Mouse (Mus musculus): ENCODE data around the gene Tbxas1. TPM values are rescaled to one million over a fixed set of nuclear protein-coding genes. Genes with fewer than 3 reads are reported as not detected.

Gene Tbxas1
- total RNA-seq, 2 experiments from 2014 or later, result 1.0 to 1.4 TPM

DNA sequence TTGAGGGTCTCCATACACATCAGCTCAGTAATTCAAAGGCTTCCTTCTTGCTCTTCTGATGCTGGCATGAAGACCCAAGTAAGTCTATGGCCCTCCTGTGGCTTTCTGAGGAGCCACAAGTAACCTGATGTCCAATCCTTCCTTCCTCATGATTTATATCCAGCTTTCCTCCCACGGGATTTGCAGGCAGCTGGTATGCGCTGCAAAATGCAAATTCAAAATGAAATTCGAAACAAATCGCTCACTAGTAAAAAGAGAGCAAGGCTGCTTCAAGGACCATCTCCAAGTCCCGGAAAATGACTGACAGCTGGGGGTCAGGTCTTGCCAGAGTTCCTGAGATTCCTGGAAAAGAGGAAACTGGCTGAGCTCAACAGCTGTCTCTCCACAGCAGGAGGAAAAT, 197.5 kb downstream of the Tbxas1 start:
- no peak for DNase-seq
- intact Hi-C loops (cut with DNase I), result no loop called here

DNA sequence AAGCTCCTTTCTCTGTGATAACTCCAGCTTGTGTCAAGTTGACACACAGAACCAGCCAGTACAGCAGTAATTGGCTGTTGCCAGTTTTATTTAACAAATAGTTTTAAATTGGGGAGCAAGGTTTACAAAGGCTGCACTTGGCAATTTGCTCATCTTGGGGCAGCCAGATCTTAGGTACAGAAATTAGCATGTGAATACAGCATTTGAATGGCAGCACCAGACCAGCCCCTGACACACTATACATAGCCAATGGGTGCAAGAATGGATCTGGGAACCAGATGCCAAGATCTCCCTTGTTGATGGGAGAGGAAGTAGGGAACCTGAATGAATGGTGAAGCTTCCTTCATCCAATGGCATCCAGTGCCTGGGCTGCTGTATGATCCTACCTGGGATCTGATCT, 199.0 kb downstream of the Tbxas1 start:
- intact Hi-C loops (cut with DNase I), result no loop called here
- DNase-seq, result no peak

DNA sequence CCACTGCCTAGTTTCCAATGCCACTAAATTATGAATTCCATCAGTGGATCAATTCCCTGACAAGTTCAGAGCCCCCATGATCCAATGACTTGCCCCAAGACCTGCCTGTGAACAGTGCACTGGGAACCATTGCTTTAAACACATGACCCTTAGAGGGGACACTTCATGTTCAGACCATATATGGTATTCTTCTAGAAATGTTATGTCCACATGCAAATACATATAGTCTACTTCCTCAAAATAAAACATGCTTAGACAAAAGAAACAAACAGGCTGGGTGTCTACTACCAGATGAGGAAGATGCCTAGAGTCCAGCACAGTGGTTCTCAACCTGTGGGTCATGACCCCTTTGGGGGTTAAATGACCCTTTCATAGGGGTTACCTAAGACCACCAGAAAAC, 201.3 kb downstream of the Tbxas1 start:
- no peak for DNase-seq

DNA sequence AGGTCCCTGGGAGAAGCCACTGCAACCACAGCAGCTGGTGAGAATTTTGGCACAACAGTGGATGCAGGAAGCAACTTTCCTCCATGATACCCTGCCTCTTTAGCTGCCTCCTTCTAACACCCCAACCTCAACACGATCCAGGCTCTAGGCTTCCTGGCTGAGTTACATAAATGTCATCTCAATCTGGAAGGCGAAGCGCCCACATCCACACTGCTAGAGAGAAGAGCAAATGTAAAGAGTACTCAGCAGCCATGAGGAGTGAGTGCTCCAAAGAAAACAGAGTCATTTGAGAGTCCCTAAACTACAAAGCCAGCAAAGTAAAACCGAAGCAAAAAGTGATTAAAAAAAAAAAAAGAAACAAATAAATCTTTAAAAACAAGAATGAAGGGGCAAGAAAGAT, 229.4 kb downstream of the Tbxas1 start:
- intact Hi-C loops (cut with DNase I), result no loop called here

More for the DNA sequence above, 201.3 kb downstream of the Tbxas1 start:
- intact Hi-C loops (cut with DNase I), result no loop called here

DNA sequence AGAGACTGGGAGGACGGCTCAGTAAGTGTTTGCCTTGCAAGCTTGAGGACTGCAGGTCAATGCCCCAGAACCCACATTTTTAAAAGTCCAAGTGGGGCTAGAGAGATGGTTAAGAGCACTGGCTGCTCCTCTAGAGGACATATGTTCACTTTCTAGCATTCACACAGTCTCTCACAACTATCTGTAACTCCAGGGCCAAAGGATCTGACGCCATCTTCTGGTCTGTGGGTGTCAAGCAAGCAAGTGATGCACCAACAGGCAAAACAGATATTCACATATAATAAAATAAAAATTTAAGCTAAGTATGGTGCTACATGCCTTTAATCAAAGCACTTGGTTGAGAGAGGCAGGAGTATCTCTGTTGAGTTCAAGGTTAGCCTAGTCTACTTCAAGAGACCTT, 231.6 kb downstream of the Tbxas1 start:
- intact Hi-C loops (cut with DNase I), result no loop called here
- DNase-seq, result no peak

More for the DNA sequence above, 229.4 kb downstream of the Tbxas1 start:
- no peak for DNase-seq

DNA sequence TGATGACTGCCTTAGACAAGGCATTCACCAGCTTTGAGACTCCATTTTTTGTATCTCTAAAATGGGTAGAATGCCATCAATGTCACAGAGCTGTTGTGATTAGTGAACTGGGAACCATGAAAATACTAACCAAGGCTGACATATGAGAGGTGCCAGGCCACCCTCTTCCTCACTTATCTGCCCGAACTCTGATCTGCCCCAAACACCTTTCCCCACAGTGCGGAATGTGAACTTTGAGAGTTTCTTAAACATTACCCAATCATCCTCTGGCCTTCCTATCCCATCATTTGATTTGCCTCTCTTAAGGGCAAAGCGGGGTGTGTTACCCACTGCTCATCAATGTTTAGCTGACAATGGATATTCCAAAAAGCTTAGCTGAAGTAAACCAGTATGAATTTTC, 237.5 kb downstream of the Tbxas1 start:
- intact Hi-C loops (cut with DNase I), result no loop called here
- no peak for DNase-seq

DNA sequence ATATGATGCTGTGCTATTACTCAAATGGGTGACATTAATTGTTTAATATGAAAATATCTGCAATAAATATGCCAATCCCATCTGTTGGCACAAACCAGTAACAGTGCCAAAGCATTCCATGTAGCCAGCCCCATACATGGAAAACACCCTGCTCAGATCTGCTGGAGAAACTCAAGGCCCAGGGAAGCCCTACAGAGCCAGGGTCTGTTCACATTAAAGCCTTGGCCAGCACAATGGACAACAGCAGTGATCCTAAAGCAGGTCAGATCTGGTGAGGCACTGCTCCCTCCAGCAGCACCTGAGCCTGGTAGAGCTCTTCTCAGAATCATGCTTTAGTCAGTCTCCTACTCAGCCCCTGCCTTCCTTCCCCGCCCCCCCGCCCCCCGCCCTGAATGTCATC, 237.9 kb downstream of the Tbxas1 start:
- DNase-seq, result no peak
- intact Hi-C loops (cut with DNase I), result no loop called here

DNA sequence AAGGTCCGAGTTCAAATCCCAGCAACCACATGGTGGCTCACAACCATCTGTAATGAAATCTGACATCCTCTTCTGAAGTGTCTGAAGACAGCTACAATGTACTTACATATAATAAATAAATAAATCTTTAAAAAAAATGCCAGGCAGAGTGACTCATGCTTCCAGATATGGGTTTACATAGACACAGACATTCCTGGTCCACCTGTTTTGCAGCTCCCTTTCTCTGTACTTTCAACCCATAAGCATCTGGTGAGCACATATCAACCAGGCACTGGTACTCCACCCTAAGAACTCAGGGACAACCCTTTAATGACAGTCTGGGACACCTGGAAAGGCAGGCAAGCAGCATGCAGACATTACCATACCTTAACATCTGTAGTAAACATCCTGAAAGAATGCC, 240.2 kb downstream of the Tbxas1 start:
- no peak for DNase-seq
- intact Hi-C loops (cut with DNase I), result no loop called here

DNA sequence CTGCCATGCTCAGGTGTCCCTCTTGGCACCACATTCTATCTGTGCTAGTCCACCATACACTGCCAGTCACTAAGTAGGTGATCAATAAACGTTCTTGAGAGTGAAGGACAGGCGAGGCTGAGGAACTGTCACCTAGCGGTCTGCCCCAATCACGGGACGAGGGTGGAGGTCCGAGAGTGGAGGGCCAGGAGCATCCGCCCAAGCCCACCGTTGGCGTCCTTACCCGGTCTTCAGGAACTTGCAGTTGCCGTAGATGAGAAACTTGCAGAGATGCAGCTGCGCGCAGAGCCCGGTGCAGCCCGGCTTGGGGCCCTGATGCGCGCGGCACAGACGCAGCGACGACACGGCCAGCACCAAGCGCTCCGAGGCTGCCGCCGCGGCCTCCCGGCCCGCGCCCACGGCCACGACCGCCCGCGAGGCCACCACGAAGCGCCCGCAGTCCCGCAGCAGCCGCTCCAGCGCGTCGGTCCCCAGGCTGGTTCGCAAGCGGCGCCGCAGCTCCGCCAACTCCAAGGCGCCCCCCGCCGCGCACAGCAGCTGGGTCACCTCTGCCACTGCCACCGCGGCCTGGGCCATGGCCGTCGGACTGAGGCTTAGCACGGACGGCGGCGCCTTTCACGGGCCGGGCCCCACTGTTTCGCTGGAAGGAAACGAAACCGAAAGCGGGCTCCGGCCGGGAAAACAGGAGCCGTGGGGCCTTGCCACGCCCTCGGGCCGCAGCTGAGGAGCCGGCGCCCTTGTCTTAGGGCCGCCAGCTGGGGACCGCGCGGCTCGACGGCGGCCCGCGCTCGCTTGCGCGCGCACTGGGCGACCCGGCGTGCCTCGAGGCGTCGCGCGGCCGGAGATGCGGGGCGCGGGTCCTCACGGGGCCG, 242.6 kb downstream of the Tbxas1 start, which contains the start of gene Parp12:
Gene Parp12 (minus strand): TSS at position 766 of the 872 bp plus-strand sequence.
- intact Hi-C loops (cut with DNase I), result no loop called here
- DNase-seq, result peak; percentile 87 to 88

DNA sequence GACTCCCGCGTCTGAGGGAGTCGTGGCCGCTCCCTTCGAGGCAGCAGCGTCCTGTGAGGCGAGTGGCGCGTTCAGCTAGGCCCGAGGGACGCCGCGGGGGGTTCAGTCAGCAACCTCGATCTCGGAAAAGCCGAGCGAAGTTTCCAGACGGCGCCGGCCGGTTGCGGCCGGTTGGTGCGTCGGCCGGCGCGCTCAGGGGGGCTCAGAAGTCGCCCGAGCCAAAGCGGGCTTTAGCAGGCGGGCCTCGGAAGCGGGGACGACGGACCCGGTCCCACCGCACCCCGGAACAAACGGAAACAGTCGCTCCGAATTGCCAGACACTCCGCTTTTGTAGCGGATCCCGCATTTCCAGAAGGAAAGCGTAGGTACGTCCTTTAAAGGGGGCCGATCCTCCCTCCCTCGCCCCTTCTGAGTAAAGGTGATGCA, 243.3 kb downstream of the Tbxas1 start:
- intact Hi-C loops (cut with DNase I), result no loop called here

DNA sequence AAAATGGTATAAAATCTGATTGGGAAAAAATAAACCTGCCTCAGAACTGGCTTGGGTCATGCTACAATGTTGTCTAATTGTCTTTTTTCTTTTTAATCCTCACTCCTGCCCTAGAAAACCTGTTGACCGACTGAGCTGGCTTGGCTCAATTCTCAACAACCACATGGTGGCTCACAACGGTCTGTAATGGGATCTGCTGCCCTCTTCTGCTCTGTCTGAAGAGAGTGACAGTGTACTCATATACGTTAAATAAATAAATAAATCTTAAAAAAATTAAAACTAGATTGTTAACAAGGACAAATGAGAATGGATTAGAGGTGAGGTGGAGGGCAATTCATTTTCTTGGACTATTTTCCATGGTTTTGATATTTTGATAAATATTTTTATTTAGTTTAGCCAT, 245.5 kb downstream of the Tbxas1 start:
- intact Hi-C loops (cut with DNase I), result no loop called here
- DNase-seq, result peak in 1 of 2 experiments; percentile 16

More for the DNA sequence above, 243.3 kb downstream of the Tbxas1 start:
- peak in 1 of 2 experiments; percentile 75 for DNase-seq

DNA sequence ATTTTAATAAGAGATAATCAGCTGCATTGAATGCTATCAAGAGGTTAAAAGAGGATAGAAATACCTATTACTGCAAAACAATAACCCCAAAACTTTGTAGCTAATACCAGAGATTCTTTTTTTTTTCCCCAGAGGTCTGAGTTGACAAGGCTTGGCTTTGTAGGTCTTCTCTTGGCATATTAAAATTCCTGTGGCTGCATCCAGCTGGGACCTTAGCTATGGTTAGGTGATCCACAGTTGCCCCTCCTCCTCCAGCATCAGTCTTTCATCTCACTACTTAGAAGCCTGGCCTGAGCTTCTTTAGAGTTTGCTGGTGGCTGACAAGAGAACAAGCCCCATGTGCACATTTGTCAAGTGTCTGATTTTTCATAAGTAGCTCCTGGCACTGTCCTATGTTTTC, 249.5 kb downstream of the Tbxas1 start:
- intact Hi-C loops (cut with DNase I), result no loop called here
- no peak for DNase-seq

DNA sequence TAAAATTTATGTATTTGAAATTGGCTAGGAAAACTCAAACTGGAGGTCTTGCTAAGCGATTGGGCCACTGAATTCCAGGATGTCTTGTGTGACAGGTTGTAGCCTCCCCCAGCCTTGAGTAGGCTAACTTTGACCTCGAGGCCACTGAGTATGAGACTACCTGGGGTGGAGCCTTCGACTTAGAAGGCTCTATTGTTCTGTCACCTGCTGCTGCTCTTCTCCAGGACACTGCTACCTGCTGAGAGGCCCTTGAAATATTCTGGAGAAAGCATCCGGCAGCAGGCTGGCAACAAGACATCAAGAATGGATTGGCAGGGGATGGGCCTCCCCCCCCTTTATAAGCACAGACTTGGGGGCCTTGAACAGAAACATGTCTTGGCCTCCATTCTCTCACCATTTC, 256.3 kb downstream of the Tbxas1 start:
- DNase-seq, result no peak
- intact Hi-C loops (cut with DNase I), result no loop called here

DNA sequence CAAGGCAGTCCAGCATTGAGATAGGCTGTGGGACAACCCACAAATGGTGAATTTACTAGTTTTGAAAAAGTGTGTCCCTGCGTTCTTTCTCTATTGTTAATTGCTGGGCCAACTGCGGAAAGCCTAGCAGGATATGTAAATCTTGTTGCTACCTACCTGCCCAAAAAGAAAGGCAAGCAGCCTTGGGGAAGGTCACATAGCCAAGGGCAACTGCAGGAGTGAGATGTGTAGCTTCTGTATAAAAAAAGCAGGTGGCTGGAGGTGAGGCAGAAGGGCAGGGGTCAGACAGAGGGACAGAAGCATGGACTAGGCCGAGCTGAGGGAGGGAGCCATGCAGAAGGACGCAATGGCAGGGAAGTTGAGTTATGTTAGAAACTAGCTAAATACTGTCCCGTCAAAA, 257.4 kb downstream of the Tbxas1 start:
- intact Hi-C loops (cut with DNase I), result no loop called here

More for the DNA sequence above, 257.4 kb downstream of the Tbxas1 start:
- DNase-seq, result no peak

Other genes starting within 250 kb of the Tbxas1 start
- under 1 TPM; 0.62 to 0.74 TPM for gene Klrg2, start 238.2 kb upstream of the Tbxas1 start, total RNA-seq (2021)
- 1 to 10 TPM; 2.8 to 3.3 TPM for gene Clec2l, start 212.3 kb upstream of the Tbxas1 start, total RNA-seq (2021)
- 10 to 100 TPM; 73.7 to 80.5 TPM for gene Hipk2, start 761 bp downstream of the Tbxas1 start, total RNA-seq (2021)
- 10 to 100 TPM; 11.8 to 12.9 TPM for gene Parp12, start 242.9 kb downstream of the Tbxas1 start, total RNA-seq (2021)

Data from heart, postnatal 10 days (tissue).